Mouse (Mus musculus) gastrocnemius, adult 8-10 months (tissue): ENCODE measurements around the gene 0610030E20Rik. TPM values are rescaled to one million over a fixed set of nuclear protein-coding genes. Genes with fewer than 3 reads are reported as not detected.

Experiments used
- DNase-seq, 2 experiments: peaks; one replicate each; pipeline ENCODE4 v3.0.0; 2022; ENCODE audit warnings: low spot score in 2 of 2
- total RNA-seq, 4 experiments: library from RNA; stranded (reverse); gene quantifications; 2 replicates each; pipeline ENCODE4 v1.2.4; 2022

The 0610030E20Rik gene
- 1 to 10 TPM; 7.7 to 9.6 (median 8.8) TPM for total RNA-seq

DNA sequence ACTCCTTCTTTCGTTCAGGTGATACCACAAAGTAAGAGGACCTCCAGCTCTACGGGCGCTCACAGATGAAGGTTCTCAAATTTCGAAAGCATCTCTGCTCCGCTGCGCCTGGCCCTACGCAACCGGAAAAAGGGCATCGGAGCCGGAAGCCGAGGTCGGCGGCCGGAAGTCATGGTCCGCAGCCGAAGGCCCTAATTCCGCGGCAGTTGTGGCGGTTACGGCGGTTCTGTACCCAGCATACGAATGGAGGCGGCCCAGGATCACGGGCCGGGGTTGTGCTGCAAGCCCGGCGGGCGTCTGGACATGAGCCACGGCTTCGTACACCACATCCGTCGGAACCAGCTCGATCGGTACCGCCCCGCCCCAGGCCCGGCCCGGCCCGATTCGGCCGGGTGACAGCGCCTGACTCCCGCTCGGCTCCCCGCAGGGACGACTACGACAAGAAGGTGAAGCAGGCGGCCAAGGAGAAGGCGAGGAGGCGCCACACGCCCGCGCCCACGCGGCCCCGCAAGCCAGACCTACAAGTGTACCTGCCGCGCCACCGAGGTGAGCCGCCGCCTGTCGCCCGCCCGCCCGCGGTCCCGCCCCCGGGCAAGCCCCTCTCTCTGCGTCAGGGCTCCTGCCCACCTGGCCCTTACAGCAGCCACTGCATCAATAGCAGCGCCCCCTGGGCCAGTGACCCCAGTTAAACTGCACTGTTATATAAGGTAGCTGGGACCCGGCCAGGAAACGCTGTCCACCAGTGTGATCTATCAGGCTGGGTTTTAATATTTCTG, at the start of gene 0610030E20Rik:
Gene 0610030E20Rik (plus strand): TSS at position 152 of the 776 bp plus-strand sequence.
- DNase-seq = peak; percentile 72 to 79

DNA sequence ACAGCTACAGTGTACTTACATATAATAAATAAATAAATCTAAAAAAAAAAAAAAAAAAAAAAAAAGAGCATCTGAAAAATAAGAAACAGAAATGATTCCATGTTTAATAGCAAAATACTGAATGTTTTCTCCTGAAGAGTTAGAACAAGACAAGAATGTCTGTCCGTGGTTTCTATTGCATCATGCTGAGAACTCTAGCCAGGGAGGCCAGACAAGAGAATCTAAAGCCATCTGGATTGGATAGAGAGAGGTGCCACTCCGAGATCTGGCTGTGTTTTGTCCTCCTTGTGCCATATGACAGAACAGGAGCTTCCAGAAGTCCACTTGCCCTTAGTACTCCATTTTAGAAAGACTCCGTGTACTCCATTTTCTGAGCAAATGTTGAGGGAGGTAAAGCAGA, 49.3 kb upstream of the 0610030E20Rik start:
- no peak for DNase-seq

DNA sequence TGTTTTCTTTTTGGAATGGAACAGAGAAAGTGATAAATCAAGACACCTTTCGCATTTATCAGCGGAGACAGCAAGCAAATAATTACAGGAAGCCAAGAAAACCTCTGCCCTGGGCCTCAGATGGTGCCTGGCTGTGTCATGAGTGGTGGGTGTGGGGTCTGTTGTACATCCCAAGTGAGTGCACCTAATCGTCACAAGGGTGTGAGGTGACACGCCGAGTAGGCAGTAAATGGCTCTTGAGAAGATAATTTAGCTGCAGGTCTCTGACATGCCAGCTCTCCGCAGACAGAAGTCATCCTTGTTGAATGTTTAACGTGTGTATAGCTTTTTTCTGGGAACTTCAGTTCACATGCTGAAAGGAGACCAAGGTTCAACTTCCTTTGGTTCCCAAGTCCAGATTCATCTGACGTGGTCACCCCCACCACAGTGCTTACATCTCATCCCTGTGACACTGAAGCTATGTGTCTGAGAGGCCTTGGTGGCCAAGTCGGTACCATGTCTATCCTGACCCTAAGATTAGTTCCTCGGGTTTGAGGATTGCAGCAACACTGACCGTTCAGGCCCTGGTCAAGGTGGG, 44.7 kb upstream of the 0610030E20Rik start:
- no peak for DNase-seq

DNA sequence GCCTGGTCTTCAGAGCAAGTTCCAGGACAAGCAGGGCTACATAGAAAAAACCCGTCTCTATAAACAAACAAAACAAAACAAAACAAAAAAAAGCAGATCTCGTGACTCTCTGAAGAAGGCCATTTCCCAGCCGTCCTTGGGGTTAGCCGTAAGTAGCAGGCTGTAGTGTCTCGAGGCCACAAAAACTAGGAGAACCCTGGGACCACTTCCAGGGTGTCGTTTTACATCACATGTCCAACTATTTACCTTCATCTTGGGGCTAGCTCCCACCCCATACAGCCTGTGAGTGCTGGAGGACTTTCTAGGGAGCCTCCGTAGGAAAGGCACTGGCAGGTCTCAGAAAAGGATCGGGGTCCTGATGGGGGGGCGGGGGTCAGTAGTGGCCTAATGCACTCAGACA, 43.6 kb upstream of the 0610030E20Rik start:
- DNase-seq = no peak

DNA sequence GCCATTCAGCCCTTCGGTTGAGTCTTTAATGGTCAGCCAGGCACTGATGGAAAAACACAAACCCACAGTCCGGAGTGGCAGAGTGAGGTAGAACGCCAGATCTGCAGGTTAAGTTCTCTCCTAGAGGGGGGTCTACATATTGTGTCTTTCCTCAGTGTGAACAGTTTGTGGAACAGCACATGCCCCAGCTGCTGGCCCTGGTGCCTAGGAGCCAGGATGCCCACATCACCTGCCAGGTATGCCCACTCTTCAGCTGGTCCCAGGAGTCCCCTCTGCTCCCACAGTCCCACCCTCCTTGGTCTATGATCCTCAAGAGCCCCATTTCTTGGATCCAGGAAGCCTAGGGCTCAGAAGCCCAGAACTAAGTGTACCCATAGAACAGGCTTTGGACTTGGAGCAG, 34.9 kb upstream of the 0610030E20Rik start:
- DNase-seq = no peak

DNA sequence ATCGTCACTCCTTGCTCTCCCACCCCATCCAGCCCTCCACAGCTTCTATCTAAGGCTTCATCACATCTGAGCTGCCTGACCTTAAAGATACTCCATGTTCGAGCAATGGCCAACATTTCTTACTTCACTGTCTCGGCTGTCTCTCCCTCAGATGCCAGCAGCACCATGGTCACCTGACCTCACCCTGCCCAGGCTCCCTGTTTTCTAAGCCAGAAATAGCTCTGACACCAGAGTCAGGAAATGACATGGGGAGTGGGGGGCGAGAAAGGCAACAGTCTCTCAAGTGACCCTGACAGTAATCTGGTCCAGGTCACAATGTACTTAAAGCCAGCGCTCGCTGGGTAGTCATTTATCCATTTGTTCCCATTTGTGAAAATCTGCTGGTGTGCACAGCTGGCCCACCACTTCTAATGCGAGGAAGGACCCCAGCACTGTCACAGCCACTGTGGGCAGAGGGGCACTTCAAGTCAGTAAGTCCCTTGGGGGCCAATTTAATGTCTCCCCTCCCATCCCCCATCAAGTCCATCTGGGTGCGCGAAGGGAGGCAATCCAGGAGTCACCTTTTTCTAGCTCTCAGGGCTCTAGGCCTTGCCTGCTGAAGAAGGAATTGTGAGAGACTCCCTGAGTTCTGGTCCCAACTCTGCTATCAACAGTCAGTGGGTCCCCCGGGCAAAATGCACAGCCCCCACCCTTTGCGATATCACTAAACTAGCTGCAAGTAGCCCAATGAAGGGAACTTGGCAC, 33.8 kb upstream of the 0610030E20Rik start:
- DNase-seq = peak in 1 of 2 experiments; percentile 29

DNA sequence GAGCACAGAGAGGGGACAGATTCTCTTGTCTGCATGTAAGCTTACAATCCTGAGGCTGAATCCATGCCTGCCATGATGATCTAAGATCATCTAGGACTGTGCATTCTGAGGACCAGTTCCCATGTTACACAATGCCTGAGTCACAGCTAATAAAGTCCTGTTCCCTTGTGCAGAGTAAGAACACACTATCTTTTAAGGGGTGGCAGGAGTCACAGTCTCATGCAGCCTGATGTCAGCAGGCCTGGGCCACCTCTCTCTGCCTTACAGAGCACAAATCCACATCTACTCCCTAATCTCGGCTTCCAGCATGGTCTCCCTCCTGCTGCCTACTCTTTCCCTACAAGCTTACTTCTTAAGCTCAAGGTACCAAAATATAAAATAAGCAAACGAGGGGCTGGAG, 31.7 kb upstream of the 0610030E20Rik start:
- no peak for DNase-seq

DNA sequence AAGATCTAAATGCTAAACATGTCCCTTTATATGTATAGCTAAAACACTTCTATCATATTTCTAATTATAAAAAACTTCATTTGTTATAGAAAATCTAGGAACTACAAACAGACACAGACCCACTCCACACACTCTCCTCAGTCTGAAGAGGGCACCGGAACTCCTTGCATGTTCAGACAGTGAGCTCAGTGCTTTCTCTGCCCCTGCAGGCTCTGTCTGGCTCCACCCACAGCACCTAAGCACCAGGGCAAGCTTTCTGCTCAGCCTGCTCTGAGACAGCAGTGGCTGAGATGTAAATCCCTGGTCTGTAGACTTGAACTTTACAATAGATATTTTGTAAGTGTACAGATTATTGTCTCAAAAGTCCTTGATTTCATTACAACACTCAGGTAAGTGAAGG, 31.1 kb upstream of the 0610030E20Rik start:
- no peak for DNase-seq

DNA sequence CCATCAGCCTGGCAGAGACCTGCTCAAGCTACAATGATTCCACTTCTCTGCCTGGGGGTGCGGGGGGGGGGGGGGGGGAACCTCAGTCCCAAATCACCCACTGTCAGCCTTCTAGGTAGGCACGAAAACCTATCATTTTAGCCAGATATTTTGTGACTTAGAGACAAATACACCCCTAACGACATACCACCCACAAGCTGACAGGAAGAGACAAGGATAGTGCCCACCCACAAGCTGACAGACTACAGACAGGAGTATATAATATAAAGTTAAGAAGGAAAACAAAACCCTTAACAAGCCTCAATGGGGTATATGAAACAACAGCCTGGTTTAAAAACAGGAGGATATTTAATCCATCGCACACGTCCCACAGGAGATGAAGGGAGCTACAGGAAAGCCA, 28.7 kb upstream of the 0610030E20Rik start:
- DNase-seq = no peak

DNA sequence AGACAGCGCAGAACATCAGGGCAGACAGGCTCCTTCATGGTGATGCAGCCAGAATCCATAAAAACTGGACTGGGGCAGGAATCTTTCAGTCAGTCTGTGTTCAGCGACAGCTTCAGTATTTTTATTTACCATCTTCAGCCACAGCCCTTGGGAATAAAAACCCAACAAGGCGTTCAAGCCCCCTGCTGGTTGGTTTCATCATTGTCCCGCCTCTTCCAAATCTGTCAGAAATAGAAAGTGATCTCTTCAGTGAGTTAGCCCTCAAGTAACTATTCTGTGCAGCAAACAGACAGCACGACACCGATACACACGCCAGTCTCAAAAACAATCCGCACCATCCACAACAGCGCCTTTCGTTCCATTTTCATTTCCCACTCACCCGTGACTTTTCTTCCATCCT, 28.1 kb upstream of the 0610030E20Rik start:
- peak; percentile 33 to 38 for DNase-seq

DNA sequence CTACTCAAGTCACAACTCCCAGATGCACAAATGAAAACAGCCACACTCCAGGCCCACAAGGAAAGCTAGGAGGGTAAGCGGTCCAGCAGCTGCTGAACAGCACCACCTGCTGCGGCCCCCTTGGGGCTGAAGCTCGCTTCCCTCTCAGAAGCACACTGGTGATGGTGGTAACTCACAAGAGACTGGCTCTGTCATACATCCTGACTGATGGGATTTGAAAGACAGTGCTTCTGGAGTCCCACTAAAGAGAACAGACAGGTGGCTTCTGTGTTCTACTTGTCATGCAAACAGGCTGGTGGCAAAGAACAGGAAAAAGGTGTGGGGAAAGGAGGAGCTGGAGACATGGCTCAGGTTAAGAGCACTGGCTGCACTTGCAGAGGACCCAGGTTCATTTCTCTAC, 24.2 kb upstream of the 0610030E20Rik start:
- DNase-seq = no peak

DNA sequence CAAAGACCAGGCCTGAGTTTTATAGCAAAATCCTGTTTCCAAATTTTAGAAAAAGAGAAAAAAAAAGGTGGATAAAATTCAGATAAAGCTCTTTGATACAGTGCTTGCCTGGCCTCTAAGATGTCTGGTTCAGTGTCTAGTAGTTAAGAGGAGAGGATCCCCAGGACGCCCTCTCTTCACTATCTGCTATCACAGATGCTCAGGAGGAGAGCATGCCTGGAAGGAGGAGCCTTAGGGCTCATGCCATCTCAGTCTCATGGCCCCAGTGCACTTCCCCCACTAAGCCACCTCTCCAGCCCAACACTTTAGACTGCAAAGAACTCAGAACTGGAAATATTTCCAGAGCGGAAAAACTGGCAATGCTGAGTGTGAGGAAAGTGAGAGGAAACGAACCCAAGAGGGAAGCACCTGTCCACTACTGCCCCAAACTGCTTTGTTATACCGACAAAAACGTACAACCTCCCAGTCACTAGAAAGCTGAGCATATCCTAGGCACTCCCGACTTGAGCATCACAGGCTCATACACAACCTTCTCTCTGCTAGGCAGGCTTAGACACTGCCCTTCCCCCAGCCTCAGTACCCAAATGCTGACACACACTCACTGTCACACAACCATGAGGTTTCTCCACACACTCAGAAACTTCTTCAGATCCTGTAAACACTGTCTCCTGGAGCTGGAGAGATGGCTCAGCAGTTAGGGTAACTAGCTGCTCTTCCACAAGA, 23.2 kb upstream of the 0610030E20Rik start:
- DNase-seq = no peak

DNA sequence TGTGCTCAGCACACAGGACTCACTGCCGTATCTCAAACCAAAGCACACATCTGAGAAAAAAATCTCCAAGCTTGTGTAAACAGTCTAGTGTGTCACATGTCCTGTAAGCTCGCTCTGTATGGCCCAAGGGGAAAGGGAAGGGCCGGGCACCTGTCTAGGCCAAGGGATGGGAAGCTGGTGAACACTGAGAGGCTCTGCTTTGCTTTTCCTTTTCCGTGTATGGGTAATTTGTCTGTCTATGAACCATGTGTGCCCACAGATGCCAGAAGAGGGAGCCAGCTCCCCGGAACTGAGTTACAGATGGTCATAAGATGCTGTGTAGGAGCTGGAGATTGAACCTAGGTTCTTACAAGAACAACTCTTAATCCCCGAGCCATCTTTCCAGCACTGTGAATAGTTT, 20.8 kb upstream of the 0610030E20Rik start:
- peak in 1 of 2 experiments; percentile 14 for DNase-seq

DNA sequence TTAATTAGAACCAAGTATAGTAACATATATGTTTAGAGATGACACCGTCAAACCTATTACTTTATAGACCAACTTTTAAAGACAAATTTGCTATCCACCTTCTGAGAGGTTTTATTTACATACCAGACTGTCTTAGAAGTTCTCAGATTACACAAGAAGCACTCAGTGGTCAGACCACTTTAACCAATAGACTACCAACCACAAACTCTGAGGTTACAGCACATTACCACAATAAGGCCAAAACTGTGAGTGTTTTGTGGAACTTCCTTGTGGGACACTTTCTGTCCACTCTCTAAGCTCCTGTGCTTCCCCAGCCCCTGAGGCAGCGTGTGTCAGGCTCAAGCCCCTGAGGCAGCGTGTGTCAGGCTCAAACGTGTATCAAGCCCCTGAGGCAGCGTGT, 18.1 kb upstream of the 0610030E20Rik start:
- no peak for DNase-seq

DNA sequence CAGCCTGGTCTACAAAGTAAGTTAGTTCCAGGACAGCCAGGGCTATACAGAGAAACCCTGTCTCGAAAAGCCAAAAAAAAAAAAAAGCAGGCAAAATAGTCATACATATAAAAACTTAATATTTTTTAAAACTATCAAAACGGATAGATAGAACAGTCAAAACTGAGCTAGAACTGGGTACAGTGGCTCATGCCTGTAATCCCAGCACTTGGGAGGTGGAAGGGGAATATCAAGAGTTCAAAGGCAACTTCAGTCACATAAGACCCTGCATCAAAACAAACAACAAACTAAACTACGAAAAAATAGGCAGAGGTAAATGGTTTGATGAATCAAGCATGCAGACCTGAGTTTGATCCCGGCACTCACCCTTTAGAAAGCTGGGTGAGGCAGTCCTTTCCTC, 17.0 kb upstream of the 0610030E20Rik start:
- no peak for DNase-seq

DNA sequence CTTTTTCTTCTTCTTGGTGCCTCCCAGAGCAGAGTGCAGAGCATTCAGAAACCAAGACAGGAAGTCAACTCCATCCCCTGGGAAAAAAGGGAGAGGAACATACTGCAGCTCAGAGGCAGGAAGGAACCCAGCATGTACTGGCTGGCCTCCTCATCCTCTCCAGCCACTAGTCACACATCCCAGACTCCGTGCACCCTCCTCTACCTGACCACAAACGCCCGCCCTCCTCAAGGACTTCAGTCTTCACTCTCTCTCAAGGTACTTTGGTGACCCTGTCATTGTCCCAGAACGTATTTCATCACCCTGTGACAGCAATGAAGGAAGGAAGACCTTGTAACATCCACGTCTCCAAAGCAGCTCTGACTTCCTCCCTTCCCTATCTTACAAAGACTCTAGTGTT, 14.0 kb upstream of the 0610030E20Rik start:
- no peak for DNase-seq

DNA sequence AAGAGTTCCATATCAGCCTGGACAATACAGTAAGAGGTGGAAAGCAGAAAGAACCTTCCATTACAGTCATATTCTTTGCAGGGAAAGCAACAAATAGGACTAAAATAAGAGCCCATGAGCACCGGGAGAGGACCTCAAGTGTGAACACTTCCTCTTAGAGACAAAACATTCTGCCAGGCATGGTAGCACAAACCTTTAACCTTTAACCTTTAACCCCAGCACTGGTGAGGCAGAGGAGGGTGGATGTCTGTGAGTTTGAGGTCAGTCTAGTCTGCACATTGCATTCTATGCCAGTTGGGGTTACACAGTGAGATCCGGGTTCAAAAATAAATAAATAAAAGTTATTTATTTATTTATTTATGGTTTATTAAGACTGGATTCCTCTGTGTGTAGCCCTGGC, 6.6 kb upstream of the 0610030E20Rik start:
- DNase-seq = no peak

DNA sequence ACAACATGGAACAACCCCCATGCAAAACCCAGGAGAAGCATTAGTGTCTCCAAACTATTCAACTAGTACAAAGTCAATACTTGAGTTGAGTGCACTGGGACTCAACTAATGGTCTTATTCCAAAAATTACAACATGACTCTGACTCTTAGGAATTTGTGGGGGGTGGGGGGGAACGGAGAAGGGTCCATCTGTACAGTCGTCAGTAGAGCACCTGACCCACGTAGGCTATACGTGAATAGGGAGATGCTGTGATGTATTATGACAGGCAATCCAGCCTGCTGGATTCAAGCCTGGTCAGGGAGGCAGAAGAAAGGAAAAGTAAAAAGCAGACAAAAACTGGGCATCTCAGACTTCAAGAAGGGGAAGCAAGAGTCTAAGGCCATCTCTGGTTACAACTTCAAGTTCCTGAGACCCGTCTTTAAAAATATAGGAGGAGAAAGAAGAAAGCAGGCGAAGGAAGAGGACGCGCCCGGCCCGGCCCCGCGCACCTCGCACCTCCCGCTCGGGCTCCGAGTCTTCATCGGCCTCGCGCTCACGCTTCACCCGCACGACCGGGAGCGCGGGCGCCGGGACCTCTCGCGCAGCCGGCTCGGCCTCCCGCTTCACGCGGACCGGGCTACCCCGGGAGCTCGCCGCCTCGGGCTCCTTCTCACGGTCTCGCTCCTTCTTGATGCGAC, 2.6 kb upstream of the 0610030E20Rik start:
- DNase-seq = no peak

DNA sequence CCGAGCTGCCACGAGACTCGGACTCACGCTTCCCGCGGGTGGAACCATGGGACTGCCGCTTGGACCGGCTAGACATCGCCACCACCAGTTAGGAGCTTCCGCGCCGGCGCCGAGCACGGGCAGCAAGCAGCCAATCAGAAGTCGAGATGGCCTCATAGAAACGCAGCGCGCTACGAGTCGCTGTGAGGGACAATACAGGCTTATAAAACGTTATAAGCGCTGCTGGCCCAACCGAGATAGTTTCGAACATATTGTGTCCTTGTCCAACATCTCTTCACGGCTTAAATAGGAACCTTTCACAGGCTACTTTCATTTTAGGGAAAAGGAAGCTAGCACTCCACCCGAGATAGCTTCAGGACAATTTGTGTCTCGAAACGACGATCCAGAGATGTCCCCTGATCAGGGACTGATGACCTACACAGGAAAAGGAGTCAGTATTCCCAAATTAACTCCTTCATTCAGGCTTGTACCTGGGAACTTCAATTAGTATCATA, 2.0 kb upstream of the 0610030E20Rik start, which contains the start of gene Usp39:
Gene Usp39 (minus strand): TSS at position 111 of the 494 bp plus-strand sequence.
- peak; percentile 83 to 89 for DNase-seq

DNA sequence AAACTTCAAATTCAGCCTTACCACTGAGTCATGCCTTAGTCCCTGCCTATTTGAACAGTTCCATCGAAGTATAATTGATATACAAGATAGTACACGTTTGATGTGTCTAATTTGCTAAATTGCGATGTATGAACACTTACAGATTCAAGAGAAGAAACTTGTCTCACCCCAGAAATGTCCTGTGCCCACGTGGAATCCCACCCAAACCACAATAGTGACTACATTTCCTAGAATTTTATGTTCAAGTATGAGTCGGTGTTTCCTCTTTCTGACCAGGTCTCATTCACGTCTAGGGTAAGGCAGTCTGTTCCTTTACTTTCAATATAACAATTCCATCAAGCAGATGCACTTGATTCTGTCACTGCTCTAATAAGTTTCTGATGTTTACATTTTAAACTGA, 1.5 kb upstream of the 0610030E20Rik start:
- DNase-seq = no peak

DNA sequence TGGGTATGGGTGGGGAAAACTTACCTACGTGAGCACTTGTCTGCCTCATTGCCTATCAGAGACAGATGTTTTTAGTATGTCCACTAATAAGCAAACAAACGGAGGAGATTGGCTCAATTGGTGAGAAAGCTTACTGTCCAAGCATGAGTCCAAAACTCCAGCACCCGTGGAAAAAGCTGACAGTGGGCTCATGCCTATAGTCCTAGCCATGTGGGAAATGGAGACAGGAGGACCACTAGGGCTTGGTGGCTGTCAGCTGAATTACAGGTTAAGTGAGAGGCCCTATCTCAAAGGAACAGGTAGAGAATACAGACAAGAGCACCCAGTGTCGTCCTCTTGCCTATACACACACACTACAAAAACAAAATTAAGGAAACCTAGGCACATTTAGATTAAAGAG, 856 bp upstream of the 0610030E20Rik start:
- DNase-seq = no peak
